Mouse (Mus musculus) lung, adult 2 months (tissue): ENCODE measurements around the gene Cyp27a1.

Experiments
- CTCF ChIP-seq: fragments of 200-500 bp; IDR thresholded peaks from 2 replicates; pipeline ENCODE4 v1.5.1; 2011; ENCODE audit warnings: mild to moderate bottlenecking, low read length, control low read depth; ENCODE audit not compliant: insufficient read depth
- POLR2A ChIP-seq: fragments of 200-500 bp; IDR thresholded peaks from 2 replicates; pipeline ENCODE4 v1.6.1; 2011; ENCODE audit warnings: low read depth, mild to moderate bottlenecking, control low read depth, low read length, borderline replicate concordance; ENCODE audit errors: extremely low read depth

- TF ChIP-seq CTCF: 0 out of 2 replicates have a peak, but pooled peaks have one; percentile 28
- no peak for TF ChIP-seq POLR2A
Observed at GRCm38 (mm10) chr1:74723748-74724147, 10.4 kb downstream of the Cyp27a1 start.
